Mouse (Mus musculus) liver, postnatal 0 days (tissue): Measurements from ENCODE around the gene Cryl1.

ENCODE experiments used
- CTCF ChIP-seq: sonication (generic); IDR thresholded peaks from 2 replicates; pipeline ENCODE4 v1.5.1; 2016; ENCODE audit warnings: antibody characterized with exemption, low read depth
- EP300 ChIP-seq: IDR thresholded peaks from 2 replicates; pipeline ENCODE4 v1.6.1; 2016; ENCODE audit warnings: antibody characterized with exemption, low read depth, mild to moderate bottlenecking

GRCm38 (mm10) chr14:57409106-57409505, 10.8 kb upstream of the Cryl1 start:
- no peak for TF ChIP-seq EP300
- peak; percentile 15; the same call in 1 of the 2 replicates for TF ChIP-seq CTCF
